Mouse (Mus musculus) E14TG2a.4 (cell line): ENCODE results near the gene Il1b.
A peak's percentile ranks its signal among the peaks of the same experiment; 100 is the strongest.

Experiments used
- H3K27me3 ChIP-seq: 2 replicates; pipeline ENCODE4 v1.6.1; 2014; ENCODE audit warnings: low read length, control low read depth; ENCODE audit not compliant: insufficient read depth
- H3K36me3 ChIP-seq: 2 replicates; pipeline ENCODE4 v1.6.1; 2014; ENCODE audit warnings: low read length, control low read depth; ENCODE audit not compliant: insufficient read depth
- H3K4me1 ChIP-seq: replicated peaks from 2 replicates; pipeline ENCODE4 v1.6.1; 2014; ENCODE audit warnings: low read depth, low read length, control low read depth
- H3K4me3 ChIP-seq: replicated peaks from 2 replicates; pipeline ENCODE4 v1.5.1; 2014; ENCODE audit warnings: mild to moderate bottlenecking, low read length
- H3K9me3 ChIP-seq: 2 replicates; pipeline ENCODE4 v1.6.1; 2014; ENCODE audit warnings: low read length, control low read depth
- CTCF ChIP-seq: conservative IDR thresholded peaks from 2 replicates; pipeline ENCODE4 v1.5.1; 2014; ENCODE audit warnings: low read length
- NANOG ChIP-seq: IDR thresholded peaks from 2 replicates; pipeline ENCODE4 v1.6.1; 2014; ENCODE audit warnings: borderline replicate concordance, low read length, mixed read lengths
- POU5F1 ChIP-seq: IDR thresholded peaks from 2 replicates; pipeline ENCODE4 v1.6.1; 2014; ENCODE audit warnings: low read length, borderline replicate concordance

The Il1b gene

GRCm38 (mm10) chr2:129371039-129371438, at the start of gene Il1b:
Gene Il1b (minus strand): TSS chr2:129371139.
- no peaks in the 10 kb centered on the region for H3K27me3 ChIP-seq
- H3K36me3 ChIP-seq: no peaks in the 10 kb centered on the region
- no peak for TF ChIP-seq CTCF
- H3K9me3 ChIP-seq: 0 out of 2 replicates have a peak, but pooled peaks cover 3% of the 10 kb centered on the region
- H3K4me3 ChIP-seq: no peak within 1 kb of the TSS
- H3K4me1 ChIP-seq: no peaks in the 10 kb centered on the region

- TF ChIP-seq CTCF (no peak), NANOG (no peak), POU5F1 (no peak)
- Histone ChIP-seq H3K4me1 (peaks cover 50% of the 10 kb centered on the region), H3K27me3 (no peaks in the 10 kb centered on the region), H3K4me3 (no peak overlapping the region), H3K36me3 (no peaks in the 10 kb centered on the region), H3K9me3 (peaks cover 8% of the 10 kb centered on the region; the same call in 1 of the 2 replicates)
Observed at GRCm38 (mm10) chr2:129419361-129419880, 48.5 kb upstream of the Il1b start.

- Histone ChIP-seq H3K27me3 (no peaks in the 10 kb centered on the region), H3K4me3 (no peak overlapping the region), H3K4me1 (peaks cover 31% of the 10 kb centered on the region), H3K9me3 (no peaks in the 10 kb centered on the region), H3K36me3 (no peaks in the 10 kb centered on the region)
- TF ChIP-seq NANOG (no peak), CTCF (no peak), POU5F1 (no peak)
Observed at GRCm38 (mm10) chr2:129414593-129414992, 43.7 kb upstream of the Il1b start.

- Histone ChIP-seq H3K4me3 (no peak overlapping the region), H3K36me3 (no peaks in the 10 kb centered on the region), H3K9me3 (no peaks in the 10 kb centered on the region), H3K27me3 (no peaks in the 10 kb centered on the region), H3K4me1 (peaks cover 20% of the 10 kb centered on the region)
- no peak for TF ChIP-seq CTCF
- TF ChIP-seq POU5F1: no peak
- TF ChIP-seq NANOG: no peak
Observed at GRCm38 (mm10) chr2:129413488-129413887, 42.5 kb upstream of the Il1b start.

- TF ChIP-seq NANOG (no peak), CTCF (no peak), POU5F1 (no peak)
- no peaks in the 10 kb centered on the region for H3K9me3 ChIP-seq
- peaks cover 23% of the 10 kb centered on the region for H3K4me1 ChIP-seq
- no peaks in the 10 kb centered on the region for H3K27me3 ChIP-seq
- H3K4me3 ChIP-seq: no peak overlapping the region
- H3K36me3 ChIP-seq: no peaks in the 10 kb centered on the region
Observed at GRCm38 (mm10) chr2:129411651-129412050, 40.7 kb upstream of the Il1b start.

GRCm38 (mm10) chr2:129410344-129410743, 39.4 kb upstream of the Il1b start:
- H3K4me3 ChIP-seq: no peak overlapping the region
- H3K9me3 ChIP-seq: no peaks in the 10 kb centered on the region
- H3K27me3 ChIP-seq: no peaks in the 10 kb centered on the region
- peaks cover 23% of the 10 kb centered on the region for H3K4me1 ChIP-seq
- H3K36me3 ChIP-seq: no peaks in the 10 kb centered on the region
- no peak for TF ChIP-seq NANOG
- no peak for TF ChIP-seq CTCF

GRCm38 (mm10) chr2:129408476-129408875, 37.5 kb upstream of the Il1b start:
- no peak overlapping the region for H3K4me3 ChIP-seq
- H3K27me3 ChIP-seq: no peaks in the 10 kb centered on the region
- H3K36me3 ChIP-seq: no peaks in the 10 kb centered on the region
- peaks cover 17% of the 10 kb centered on the region for H3K4me1 ChIP-seq
- no peak for TF ChIP-seq NANOG
- peak; percentile 67 for TF ChIP-seq CTCF
- H3K9me3 ChIP-seq: no peaks in the 10 kb centered on the region

GRCm38 (mm10) chr2:129407596-129407995, 36.7 kb upstream of the Il1b start:
- Histone ChIP-seq H3K9me3 (no peaks in the 10 kb centered on the region), H3K4me3 (no peak overlapping the region; the same call in 1 of the 2 replicates), H3K36me3 (no peaks in the 10 kb centered on the region), H3K27me3 (no peaks in the 10 kb centered on the region), H3K4me1 (peaks cover 12% of the 10 kb centered on the region)
- TF ChIP-seq CTCF (no peak), POU5F1 (no peak), NANOG (no peak)

GRCm38 (mm10) chr2:129406508-129406907, 35.6 kb upstream of the Il1b start:
- Histone ChIP-seq H3K27me3 (no peaks in the 10 kb centered on the region), H3K4me3 (no peak overlapping the region), H3K36me3 (no peaks in the 10 kb centered on the region), H3K9me3 (no peaks in the 10 kb centered on the region), H3K4me1 (peaks cover 12% of the 10 kb centered on the region)
- peak; percentile 49 for TF ChIP-seq CTCF
- TF ChIP-seq NANOG: no peak
